Mouse (Mus musculus) fat pad, adult 2 months (tissue): ENCODE measurements around the gene Pkhd1.
"Not testable (repeated sequence)": the region's sequence is repeated elsewhere in the genome, so short reads cannot be mapped to it uniquely, and the experiment has no call there.

ENCODE experiments used
- DNase-seq: peaks from one replicate; pipeline ENCODE4 v3.0.0-alpha.2; 2011; ENCODE audit warnings: low read depth, low spot score; ENCODE audit errors: extremely low read depth

Pkhd1 gene

DNA sequence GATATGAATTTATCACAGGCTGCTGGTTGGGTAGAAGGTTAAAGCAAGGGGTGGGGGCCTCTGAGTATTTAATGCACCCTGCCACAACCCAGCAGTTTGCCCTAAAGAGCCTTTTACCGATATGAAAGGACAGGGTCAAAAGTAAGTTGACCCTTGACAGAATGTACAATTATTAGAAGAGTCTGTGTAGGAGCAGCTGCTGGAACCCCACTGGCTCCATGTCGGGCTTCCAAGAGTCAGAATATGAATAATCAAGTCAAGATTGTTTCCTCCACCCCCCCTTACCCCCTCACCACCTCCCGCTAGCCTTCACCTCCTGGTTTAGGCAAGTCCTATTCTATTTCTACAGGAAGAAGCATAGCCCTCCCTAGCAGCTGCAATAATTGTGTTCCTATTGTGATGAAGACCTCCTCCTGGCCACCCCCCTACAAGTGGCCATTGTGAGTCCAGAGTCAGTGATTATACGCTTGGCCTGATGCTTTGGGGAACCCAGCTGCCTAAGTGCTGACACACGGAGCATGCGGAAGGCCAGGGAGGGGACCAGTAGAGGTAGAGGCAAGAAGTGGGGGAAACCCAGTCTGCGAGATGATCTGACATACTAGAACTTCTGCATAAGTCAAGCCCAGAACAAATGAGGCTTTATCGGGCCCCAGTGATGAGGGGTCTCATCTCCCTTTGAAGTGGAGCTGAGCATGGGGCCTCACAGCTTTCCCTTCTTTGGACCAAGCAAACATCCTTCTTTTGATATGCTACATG lies 315.5 kb downstream of the Pkhd1 start:
- DNase-seq, result no peak

GRCm38 (mm10) chr1:20301631-20302030 lies 316.2 kb downstream of the Pkhd1 start:
- no peak for DNase-seq

GRCm38 (mm10) chr1:20288696-20289095 lies 329.2 kb downstream of the Pkhd1 start:
- no peak for DNase-seq

- no peak for DNase-seq
Measured at GRCm38 (mm10) chr1:20260403-20260802, 357.5 kb downstream of the Pkhd1 start.

DNA sequence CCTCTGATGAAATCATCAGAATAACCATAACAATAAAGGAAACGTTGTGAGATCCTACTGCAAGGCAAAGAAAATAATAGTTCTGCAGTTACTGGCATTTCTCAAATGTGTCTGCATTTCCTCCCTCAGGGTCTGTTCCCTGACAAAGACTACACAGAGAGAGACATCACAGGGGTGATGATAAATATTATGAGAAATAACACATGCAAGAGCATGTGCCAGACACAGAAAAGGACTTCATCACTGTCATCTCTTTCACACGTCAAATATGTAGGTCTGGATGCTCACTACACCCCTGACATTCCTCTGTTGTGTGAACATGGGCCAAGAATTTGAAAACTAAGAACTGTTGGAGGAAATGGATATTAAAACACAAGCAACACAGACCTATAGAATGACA lies 369.7 kb downstream of the Pkhd1 start:
- no peak for DNase-seq

GRCm38 (mm10) chr1:20216681-20217080 lies 401.2 kb downstream of the Pkhd1 start:
- no peak for DNase-seq

DNA sequence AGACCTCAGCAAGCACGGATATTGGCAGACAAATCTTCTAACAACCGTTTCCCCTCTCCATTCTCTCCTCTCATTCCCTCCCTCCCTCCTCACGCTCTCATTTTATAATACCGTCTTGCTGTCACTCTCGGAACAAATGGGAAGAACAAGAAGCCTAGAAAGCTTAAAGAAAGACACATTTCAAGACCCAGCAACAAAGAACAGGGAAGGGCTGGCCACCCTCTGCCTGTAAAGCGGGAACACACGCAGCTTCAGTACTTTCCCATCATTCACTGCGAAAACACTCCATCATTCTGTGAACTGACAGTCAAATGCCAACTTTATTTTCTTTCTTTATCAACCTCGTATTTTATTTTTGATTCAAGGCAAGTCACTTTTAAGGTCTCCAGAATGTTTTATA lies 427.4 kb downstream of the Pkhd1 start:
- no peak for DNase-seq

DNA sequence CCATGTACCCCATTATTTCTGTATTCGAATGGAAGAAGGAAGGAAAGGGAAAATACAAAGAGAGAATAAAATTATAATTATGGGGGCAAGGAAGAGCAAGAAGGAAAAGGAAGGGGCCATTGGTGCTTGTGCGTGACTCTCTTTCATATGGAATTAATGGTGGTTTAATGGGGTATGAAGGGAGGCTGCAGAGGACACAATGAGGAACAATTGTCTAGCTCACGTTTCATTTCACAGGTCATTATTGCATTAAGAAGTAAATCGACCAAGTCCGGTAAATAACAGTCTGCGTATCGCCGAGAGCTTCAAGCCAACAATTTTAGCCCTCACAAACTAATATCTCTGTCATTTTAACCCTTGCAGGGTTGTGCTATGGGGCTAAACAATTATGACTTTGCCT lies 437.7 kb downstream of the Pkhd1 start:
- no peak for DNase-seq

- no peak for DNase-seq
Measured at GRCm38 (mm10) chr1:20171199-20171598, 446.7 kb downstream of the Pkhd1 start.

DNA sequence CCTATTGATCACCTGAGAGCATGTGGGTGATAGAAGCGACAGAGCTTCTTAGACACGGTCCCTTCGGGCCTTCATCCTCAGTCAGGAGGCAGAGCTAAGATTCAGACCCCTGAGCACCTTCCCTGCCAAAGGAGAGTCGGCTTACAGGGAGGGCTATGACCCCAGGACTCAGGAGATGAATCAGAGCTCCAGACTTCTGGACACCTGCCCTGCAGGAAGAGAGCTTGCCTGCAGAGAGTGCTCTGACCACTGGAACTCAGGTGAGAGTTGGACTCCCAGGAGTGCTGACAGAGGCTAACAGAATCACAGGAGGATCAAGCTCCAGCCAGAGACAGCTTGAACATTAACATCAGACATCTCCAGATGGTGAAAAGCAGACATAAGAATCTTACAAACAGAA lies 467.2 kb downstream of the Pkhd1 start:
- not testable (repeated sequence) for DNase-seq

- no peak for DNase-seq
Measured at GRCm38 (mm10) chr1:20150016-20150415, 467.8 kb downstream of the Pkhd1 start.

DNA sequence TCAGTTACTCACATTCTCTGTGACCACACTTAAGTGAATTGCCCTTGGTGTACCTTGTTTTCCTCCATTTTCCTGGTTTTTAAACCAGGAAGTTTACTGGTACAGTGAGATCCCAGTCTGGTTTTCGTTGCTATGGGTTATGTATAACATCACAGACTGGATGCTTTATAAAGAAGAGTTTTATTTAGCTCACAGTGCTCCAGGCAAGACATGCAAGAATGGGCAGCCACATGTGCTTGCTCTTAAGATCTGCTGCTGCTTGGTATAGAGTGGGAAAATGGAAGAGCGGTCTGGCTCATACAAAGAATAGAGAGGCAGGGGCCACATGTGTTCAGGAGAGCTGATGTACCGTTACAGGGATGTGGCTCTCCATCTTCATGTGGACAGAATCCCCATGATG lies 481.7 kb downstream of the Pkhd1 start:
- no peak for DNase-seq

GRCm38 (mm10) chr1:20135065-20135618 lies 482.7 kb downstream of the Pkhd1 start:
- DNase-seq, result no peak

DNA sequence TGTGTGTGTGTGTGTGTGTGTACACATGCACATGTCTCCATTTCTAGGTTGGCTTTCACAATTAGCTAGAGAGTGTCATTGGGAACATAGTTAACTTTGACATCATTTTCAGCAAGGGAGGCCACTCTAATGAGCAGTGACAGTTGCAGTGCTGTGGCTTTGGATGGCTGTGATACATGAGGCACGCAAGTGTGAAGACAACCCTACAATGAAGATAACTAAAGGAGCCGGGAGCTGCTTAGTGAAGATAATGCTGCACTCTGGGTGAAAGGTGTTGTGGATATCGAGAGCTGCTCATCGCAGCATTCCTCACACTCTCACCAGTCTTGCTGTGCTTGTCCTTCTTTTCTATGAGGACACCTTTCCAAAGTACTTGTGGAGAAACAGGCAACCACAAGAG lies 484.2 kb downstream of the Pkhd1 start:
- no peak for DNase-seq

DNA sequence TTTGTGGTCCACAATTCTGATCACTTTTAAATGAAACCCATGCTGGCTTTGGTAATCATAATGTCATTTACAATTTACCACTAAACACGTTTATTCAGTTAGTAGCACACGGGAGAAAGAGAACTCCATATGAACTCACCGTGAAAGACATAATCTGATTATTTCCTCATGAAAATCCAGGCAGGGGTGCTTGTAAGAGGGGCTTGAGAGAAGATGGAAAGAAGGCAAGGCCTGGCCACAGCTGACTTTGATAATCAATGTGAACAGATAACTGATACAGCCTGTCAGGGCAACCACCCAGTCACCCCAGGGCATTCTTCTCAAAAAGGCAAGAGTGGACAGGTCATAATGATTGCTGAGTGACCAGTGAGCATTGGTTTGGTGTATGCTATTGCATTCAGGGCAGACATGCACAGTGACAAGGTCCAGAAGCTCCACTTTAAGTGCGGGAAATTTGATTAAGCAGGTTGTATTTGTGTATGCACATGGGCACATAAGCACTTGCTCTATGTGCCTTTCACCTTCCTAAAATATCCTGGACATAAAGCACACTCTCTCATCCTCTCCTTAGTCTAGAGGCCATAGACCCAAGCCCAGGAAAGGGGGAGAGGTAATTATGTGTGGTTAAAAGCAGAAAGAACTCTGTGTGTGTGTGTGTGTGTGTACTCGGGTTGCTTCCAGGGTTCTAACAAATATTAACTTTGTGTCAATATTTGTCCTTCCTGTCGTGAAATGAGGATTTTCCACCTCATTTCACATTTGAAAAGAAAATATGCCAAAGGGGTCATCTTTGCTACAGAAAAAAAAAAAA lies 485.9 kb downstream of the Pkhd1 start:
- no peak for DNase-seq

- DNase-seq, result peak; percentile 69
Measured at GRCm38 (mm10) chr1:20117331-20117730, 500.5 kb downstream of the Pkhd1 start.

DNA sequence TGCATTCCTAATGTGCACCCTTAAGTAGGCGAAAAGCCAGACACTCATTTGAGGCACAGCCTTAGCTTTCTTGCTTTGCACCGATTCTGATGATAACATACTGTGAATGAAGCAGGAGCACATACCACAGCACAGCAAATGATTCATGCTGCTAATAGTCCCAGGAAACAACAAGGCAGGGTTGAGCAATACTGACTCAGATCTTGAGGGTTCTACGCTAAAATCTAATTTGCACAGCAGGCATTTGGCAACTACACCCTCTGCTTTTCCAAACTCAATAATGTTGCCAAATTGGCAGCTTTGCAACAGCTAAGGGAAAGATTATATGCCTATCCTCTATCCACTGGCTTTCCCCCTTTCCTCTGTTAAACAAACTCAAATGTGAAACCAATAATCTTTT lies 548.1 kb downstream of the Pkhd1 start:
- DNase-seq, result peak; percentile 58

GRCm38 (mm10) chr1:20058245-20058644 lies 559.6 kb downstream of the Pkhd1 start:
- no peak for DNase-seq

DNA sequence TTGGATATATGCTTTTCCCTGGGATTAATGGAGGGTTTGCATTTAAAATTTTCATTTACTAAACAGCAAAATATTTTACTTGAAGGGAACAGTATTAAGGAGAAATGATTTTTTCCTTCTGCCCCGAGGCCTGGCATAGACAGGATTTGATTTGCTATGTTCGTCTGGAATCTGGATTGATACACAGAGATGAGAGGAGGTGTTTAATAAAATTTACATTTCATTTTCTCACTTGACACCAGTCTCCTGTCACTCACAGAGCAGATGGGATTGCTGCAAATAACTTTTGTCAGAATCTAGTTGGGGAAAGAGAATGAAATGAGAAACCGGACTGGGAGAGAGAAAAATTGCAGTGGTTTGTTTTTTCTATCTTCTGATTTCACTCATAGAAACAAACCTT lies 578.5 kb downstream of the Pkhd1 start:
- DNase-seq, result no peak

DNA sequence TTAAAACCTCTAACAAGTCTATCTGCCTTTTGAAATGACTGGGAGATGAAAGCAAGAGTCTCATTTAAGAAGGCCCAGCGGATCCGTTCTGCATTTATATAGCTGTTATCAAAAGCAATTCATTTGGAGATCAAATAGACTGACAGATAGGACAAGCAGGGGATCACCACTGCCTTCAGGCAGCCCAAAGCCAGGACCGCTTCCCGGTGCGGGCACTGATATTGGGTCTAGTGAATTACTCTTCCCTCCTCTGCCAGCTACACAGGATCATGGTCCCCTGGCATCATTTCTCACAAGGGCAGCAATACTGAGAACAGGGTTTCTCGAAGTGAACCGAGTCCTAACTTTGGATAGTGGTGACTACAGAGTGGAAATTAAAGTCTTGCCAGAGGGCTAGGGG lies 582.6 kb downstream of the Pkhd1 start:
- DNase-seq, result no peak

DNA sequence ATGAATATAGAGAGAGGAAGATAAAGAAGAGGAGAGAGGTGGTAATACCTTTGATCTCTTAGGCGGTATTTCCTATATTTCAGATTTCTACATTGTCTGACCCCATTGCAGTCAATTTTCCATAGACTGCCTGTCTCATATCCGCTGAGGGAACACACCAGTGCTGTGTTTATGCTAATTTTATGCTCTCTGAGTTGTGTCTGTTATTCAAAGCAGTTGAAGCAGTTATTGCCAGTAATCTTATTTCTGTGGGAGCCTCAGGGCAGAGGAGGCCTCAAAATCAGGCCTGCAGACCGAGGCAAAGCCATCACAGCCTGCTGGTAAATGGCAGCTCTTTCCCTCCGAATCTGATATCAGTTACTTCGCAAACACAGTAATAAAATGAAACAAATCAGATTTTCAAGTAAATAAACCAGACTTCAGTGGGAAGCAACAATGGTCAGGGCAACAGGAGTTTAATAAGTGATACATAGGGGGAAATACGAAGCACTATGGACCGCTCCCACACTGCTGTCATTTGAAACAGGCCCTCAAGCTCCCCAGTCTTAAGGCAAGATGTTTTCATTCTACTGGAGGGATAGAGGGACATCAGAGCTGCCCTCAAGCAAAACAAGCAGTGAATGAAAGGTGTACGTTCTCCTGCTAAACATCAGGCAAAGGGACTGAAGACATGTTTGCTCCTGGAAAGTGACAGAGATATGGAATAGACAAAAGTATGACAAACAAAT lies 599.5 kb downstream of the Pkhd1 start:
- DNase-seq, result no peak
